Mouse (Mus musculus) MEL (cell line): Measurements from ENCODE around the gene Ces2h. TPM values are rescaled to one million over a fixed set of nuclear protein-coding genes. Genes with fewer than 3 reads are reported as not detected.

Experiments
- DNase-seq: peaks from one replicate; pipeline ENCODE4 v3.0.0; 2011; ENCODE audit warnings: low read depth, low spot score
- H3K27ac ChIP-seq: 2 replicates; pipeline ENCODE4 v1.5.1; 2012; ENCODE audit warnings: low read depth, mild to moderate bottlenecking, control low read depth, low read length, moderate library complexity; ENCODE audit not compliant: control insufficient read depth
- H3K27me3 ChIP-seq, 2 experiments: fragments of 150-350 bp in 1 of 2; sonication (generic) in 1 of 2; 2 replicates each; pipeline ENCODE4 v1.6.1; 2012; ENCODE audit warnings: low read length in 2 of 2, mild to moderate bottlenecking in 2 of 2, improper control_type of control experiment in 1 of 2, moderate library complexity in 1 of 2; ENCODE audit not compliant: insufficient read depth in 2 of 2, control insufficient read depth in 1 of 2
- H3K36me3 ChIP-seq, 2 experiments: 2 replicates each; pipeline ENCODE4 v1.6.1; 2012 to 2014; ENCODE audit warnings: low read length in 2 of 2, improper control_type of control experiment in 1 of 2, inconsistent platforms in 1 of 2, mild to moderate bottlenecking in 1 of 2; ENCODE audit not compliant: insufficient read depth in 2 of 2, control insufficient read depth in 1 of 2
- H3K4me1 ChIP-seq, 2 experiments: fragments of 150-350 bp in 1 of 2; sonication (generic) in 1 of 2; 2 replicates each; pipeline ENCODE4 v1.6.1; 2012; ENCODE audit warnings: low read length in 2 of 2, improper control_type of control experiment in 1 of 2, mild to moderate bottlenecking in 1 of 2; ENCODE audit not compliant: insufficient read depth in 2 of 2, control insufficient read depth in 1 of 2
- H3K4me3 ChIP-seq, 2 experiments: fragments of 150-350 bp in 1 of 2; sonication (generic) in 1 of 2; 2 replicates each; pipeline ENCODE4 v1.5.1; 2012; ENCODE audit warnings: low read depth in 2 of 2, low read length in 2 of 2, mild to moderate bottlenecking in 2 of 2, moderate library complexity in 2 of 2, control low read depth in 1 of 2, improper control_type of control experiment in 1 of 2; ENCODE audit not compliant: control insufficient read depth in 1 of 2, insufficient read depth in 1 of 2
- H3K79me2 ChIP-seq: 2 replicates; pipeline ENCODE4 v1.6.1; 2012; ENCODE audit warnings: mild to moderate bottlenecking, low read length, moderate library complexity; ENCODE audit not compliant: control insufficient read depth, poor library complexity, insufficient read depth
- H3K9ac ChIP-seq: 2 replicates; pipeline ENCODE4 v1.6.1; 2012; ENCODE audit warnings: low read depth, mild to moderate bottlenecking, control low read depth, low read length, moderate library complexity; ENCODE audit not compliant: control insufficient read depth, poor library complexity, severe bottlenecking
- H3K9me3 ChIP-seq: fragments of 150-350 bp; sonication (generic); replicated peaks from 2 replicates; pipeline ENCODE4 v1.6.1; 2012; ENCODE audit warnings: mild to moderate bottlenecking, low read length, improper control_type of control experiment, moderate library complexity; ENCODE audit not compliant: insufficient read depth
- BHLHE40 ChIP-seq: IDR thresholded peaks from 2 replicates; pipeline ENCODE4 v1.6.1; 2012; ENCODE audit warnings: low read depth, mild to moderate bottlenecking, inconsistent platforms, low read length, improper control_type of control experiment, borderline replicate concordance
- CHD2 ChIP-seq: IDR thresholded peaks from 2 replicates; pipeline ENCODE4 v1.6.1; 2011; ENCODE audit warnings: low read length, improper control_type of control experiment
- CTCF ChIP-seq, 3 experiments: IDR thresholded peaks in 2 of 3; conservative IDR thresholded peaks in 1 of 3; 2 replicates each; pipeline ENCODE4 v1.5.1; 2011 to 2012; ENCODE audit warnings: low read length in 3 of 3, low read depth in 2 of 3, mild to moderate bottlenecking in 2 of 3, improper control_type of control experiment in 1 of 3, inconsistent platforms in 1 of 3, mixed read lengths in 1 of 3, moderate library complexity in 1 of 3; ENCODE audit not compliant: control insufficient read depth in 1 of 3, insufficient read depth in 1 of 3, poor library complexity in 1 of 3, severe bottlenecking in 1 of 3
- E2F4 ChIP-seq: IDR thresholded peaks from 2 replicates; pipeline ENCODE4 v1.6.1; 2011; ENCODE audit warnings: low read depth, low read length, improper control_type of control experiment, borderline replicate concordance
- ELF1 ChIP-seq: IDR thresholded peaks from 2 replicates; pipeline ENCODE4 v1.6.1; 2014; ENCODE audit warnings: low read depth, mild to moderate bottlenecking, inconsistent platforms, low read length, improper control_type of control experiment, moderate library complexity
- EP300 ChIP-seq, 2 experiments: IDR thresholded peaks; 2 replicates each; pipeline ENCODE4 v1.6.1; 2011; ENCODE audit warnings: improper control_type of control experiment in 2 of 2, low read length in 2 of 2, low read depth in 1 of 2, mild to moderate bottlenecking in 1 of 2
- ETS1 ChIP-seq: IDR thresholded peaks from 2 replicates; pipeline ENCODE4 v1.6.1; 2012; ENCODE audit warnings: low read depth, mild to moderate bottlenecking, inconsistent platforms, low read length, improper control_type of control experiment, moderate library complexity
- GABPA ChIP-seq: IDR thresholded peaks from 2 replicates; pipeline ENCODE4 v1.6.1; 2012; ENCODE audit warnings: low read depth, mild to moderate bottlenecking, inconsistent platforms, low read length, improper control_type of control experiment, moderate library complexity
- GATA1 ChIP-seq: IDR thresholded peaks from 2 replicates; pipeline ENCODE4 v1.6.1; 2011; ENCODE audit warnings: low read depth, low read length, improper control_type of control experiment
- HCFC1 ChIP-seq: IDR thresholded peaks from 2 replicates; pipeline ENCODE4 v1.6.1; 2012; ENCODE audit warnings: low read depth, mild to moderate bottlenecking, inconsistent platforms, low read length, improper control_type of control experiment, moderate library complexity
- JUND ChIP-seq: IDR thresholded peaks from 2 replicates; pipeline ENCODE4 v1.6.1; 2011; ENCODE audit warnings: low read depth, mild to moderate bottlenecking, improper control_type of control experiment, low read length
- KAT2A ChIP-seq: conservative IDR thresholded peaks from 2 replicates; pipeline ENCODE4 v1.6.1; 2012; ENCODE audit warnings: low read depth, low read length, improper control_type of control experiment, inconsistent platforms
- MAZ ChIP-seq: IDR thresholded peaks from 2 replicates; pipeline ENCODE4 v1.6.1; 2012; ENCODE audit warnings: low read depth, mild to moderate bottlenecking, inconsistent platforms, low read length, improper control_type of control experiment
- MEF2A ChIP-seq: IDR thresholded peaks from 2 replicates; pipeline ENCODE4 v1.6.1; 2014; ENCODE audit warnings: low read depth, mild to moderate bottlenecking, inconsistent platforms, low read length, improper control_type of control experiment; ENCODE audit not compliant: poor library complexity, insufficient replicate concordance, severe bottlenecking; ENCODE audit errors: extremely low read depth
- MXI1 ChIP-seq: IDR thresholded peaks from 2 replicates; pipeline ENCODE4 v1.6.1; 2011; ENCODE audit warnings: mild to moderate bottlenecking, low read depth, low read length, improper control_type of control experiment
- MYC ChIP-seq: IDR thresholded peaks from 2 replicates; pipeline ENCODE4 v1.6.1; 2011; ENCODE audit warnings: low read depth, mild to moderate bottlenecking, low read length, improper control_type of control experiment, moderate library complexity
- NRF1 ChIP-seq: IDR thresholded peaks from 2 replicates; pipeline ENCODE4 v1.6.1; 2014; ENCODE audit warnings: low read depth, mild to moderate bottlenecking, inconsistent platforms, low read length, improper control_type of control experiment, moderate library complexity; ENCODE audit not compliant: poor library complexity, insufficient read depth, severe bottlenecking
- POLR2A ChIP-seq, 2 experiments: IDR thresholded peaks; 2 replicates each; pipeline ENCODE4 v1.6.1; 2011 to 2012; ENCODE audit warnings: low read length in 2 of 2, mild to moderate bottlenecking in 2 of 2, control low read depth in 1 of 2, improper control_type of control experiment in 1 of 2, low read depth in 1 of 2, moderate library complexity in 1 of 2; ENCODE audit not compliant: control insufficient read depth in 1 of 2, insufficient read depth in 1 of 2, poor library complexity in 1 of 2
- POLR2AphosphoS2 ChIP-seq: IDR thresholded peaks from 2 replicates; pipeline ENCODE4 v1.6.1; 2011; ENCODE audit warnings: low read length, improper control_type of control experiment
- POLR2AphosphoS5 ChIP-seq: IDR thresholded peaks from 2 replicates; pipeline ENCODE4 v1.6.1; 2012; ENCODE audit warnings: low read depth, borderline replicate concordance, mild to moderate bottlenecking, inconsistent platforms, low read length, moderate library complexity, mixed read lengths
- RAD21 ChIP-seq: IDR thresholded peaks from 2 replicates; pipeline ENCODE4 v1.6.1; 2011; ENCODE audit warnings: mild to moderate bottlenecking, low read depth, low read length, improper control_type of control experiment
- RCOR1 ChIP-seq: IDR thresholded peaks from 2 replicates; pipeline ENCODE4 v1.6.1; 2012; ENCODE audit warnings: low read depth, mild to moderate bottlenecking, inconsistent platforms, low read length, improper control_type of control experiment
- SIN3A ChIP-seq: IDR thresholded peaks from 2 replicates; pipeline ENCODE4 v1.6.1; 2012; ENCODE audit warnings: low read length, improper control_type of control experiment, inconsistent platforms
- SMC3 ChIP-seq: IDR thresholded peaks from 2 replicates; pipeline ENCODE4 v1.6.1; 2011; ENCODE audit warnings: low read depth, low read length, improper control_type of control experiment
- TAL1 ChIP-seq: IDR thresholded peaks from 2 replicates; pipeline ENCODE4 v1.6.1; 2012; ENCODE audit warnings: mild to moderate bottlenecking, inconsistent platforms, low read length, moderate library complexity, mixed read lengths
- TBP ChIP-seq: IDR thresholded peaks from 2 replicates; pipeline ENCODE4 v1.8.0; 2011; ENCODE audit warnings: low read depth, low read length, improper control_type of control experiment
- TCF12 ChIP-seq: IDR thresholded peaks from 2 replicates; pipeline ENCODE4 v1.6.1; 2014; ENCODE audit warnings: low read depth, mild to moderate bottlenecking, inconsistent platforms, low read length, improper control_type of control experiment, moderate library complexity
- USF2 ChIP-seq, 2 experiments: IDR thresholded peaks; 2 replicates each; pipeline ENCODE4 v1.6.1; 2011 to 2012; ENCODE audit warnings: improper control_type of control experiment in 2 of 2, low read length in 2 of 2, borderline replicate concordance in 1 of 2, inconsistent platforms in 1 of 2, low read depth in 1 of 2, mild to moderate bottlenecking in 1 of 2; ENCODE audit not compliant: insufficient read depth in 1 of 2
- ZKSCAN1 ChIP-seq: IDR thresholded peaks from 2 replicates; pipeline ENCODE4 v1.6.1; 2012; ENCODE audit warnings: low read depth, mild to moderate bottlenecking, inconsistent platforms, low read length, improper control_type of control experiment, moderate library complexity
- ZMIZ1 ChIP-seq: IDR thresholded peaks from 2 replicates; pipeline ENCODE4 v1.6.1; 2012; ENCODE audit warnings: low read depth, mild to moderate bottlenecking, inconsistent platforms, low read length, improper control_type of control experiment, moderate library complexity
- ZNF384 ChIP-seq: IDR thresholded peaks from 2 replicates; pipeline ENCODE4 v1.6.1; 2012; ENCODE audit warnings: low read depth, mild to moderate bottlenecking, inconsistent platforms, low read length, improper control_type of control experiment
- polyA plus RNA-seq, 2 experiments: library from polyadenylated mRNA; stranded (reverse) in 1 of 2; unstranded in 1 of 2; fragments of >175 nt in 1 of 2; fragments of >200 nt in 1 of 2; gene quantifications; 2 replicates each; pipeline versions ENCODE4 v1.2.1 to v1.2.4; 2012; ENCODE audit warnings: low replicate concordance in 2 of 2, low read depth in 1 of 2; ENCODE audit not compliant: insufficient read length in 2 of 2, insufficient read depth in 1 of 2, missing spikeins in 1 of 2
- total RNA-seq: library from RNA; depleted of rRNA; stranded (reverse); fragments of 300-350 nt; gene quantifications from 2 replicates; pipeline ENCODE4 v1.2.3, GENCODE M21; 2012

Gene Ces2h
- total and polyA plus RNA-seq, 3 experiments: not detected

GRCm38 (mm10) chr8:104961537-104961961 lies 39.1 kb upstream of the Ces2h start, which contains the start of gene Ces2g (continued):
- TF ChIP-seq CHD2 (no peak), MXI1 (peak; percentile 90), JUND (0 out of 2 replicates have a peak, but pooled peaks have one; percentile 48), GABPA (no peak), BHLHE40 (0 out of 2 replicates have a peak, but pooled peaks have one; percentile 11), EP300 (IDR thresholded peaks at IDR 0.05; ENCODE audit: low read depth in 1 of 2, low read length in 2 of 2) (peak; percentile 66 to 83), MEF2A (no peak), MYC (peak; percentile 96), USF2 (IDR thresholded peaks at IDR 0.05; ENCODE audit: borderline replicate concordance in 1 of 2, insufficient read depth in 1 of 2, low read depth in 1 of 2, low read length in 2 of 2) (no peak), GATA1 (peak; percentile 80), TAL1 (peak; percentile 16; the same call in 1 of the 2 replicates), ZKSCAN1 (no peak), RAD21 (no peak), E2F4 (no peak), HCFC1 (peak; percentile 61), TBP (peak; percentile 96), ZNF384 (no peak), POLR2AphosphoS5 (peak; percentile 61; the same call in 1 of the 2 replicates), POLR2AphosphoS2 (no peak; the same call in 1 of the 2 replicates)

GRCm38 (mm10) chr8:104962229-104962901 lies 38.3 kb upstream of the Ces2h start:
- Histone ChIP-seq H3K79me2 (peaks cover 26% of the 10 kb centered on the region), H3K4me1 (peaks cover 8 to 34% of the 10 kb centered on the region in 2 experiments), H3K4me3 (peak overlapping the region; percentile 57 to 69), H3K9ac (peak overlapping the region; percentile 71), H3K9me3 (no peaks in the 10 kb centered on the region), H3K27me3 (no peaks in the 10 kb centered on the region), H3K36me3 (peaks cover 16 to 41% of the 10 kb centered on the region in 2 experiments), H3K27ac (peak overlapping the region; percentile 86)
- peak; percentile 86 for DNase-seq
- TF ChIP-seq CTCF (IDR thresholded peaks at IDR 0.05 in 2 of 3, conservative IDR thresholded peaks at IDR 0.05 in 1 of 3; ENCODE audit: control insufficient read depth in 1 of 3, insufficient read depth in 1 of 3, low read depth in 2 of 3, low read length in 3 of 3, poor library complexity in 1 of 3, severe bottlenecking in 1 of 3) (no peak), BHLHE40 (peak; percentile 77), USF2 (IDR thresholded peaks at IDR 0.05; ENCODE audit: borderline replicate concordance in 1 of 2, insufficient read depth in 1 of 2, low read depth in 1 of 2, low read length in 2 of 2) (no peak), SMC3 (no peak), JUND (peak; percentile 70; the same call in 1 of the 2 replicates), ELF1 (0 out of 2 replicates have a peak, but pooled peaks have one; percentile 17), ETS1 (peak; percentile 93), CHD2 (no peak; the same call in 1 of the 2 replicates), KAT2A (peak; percentile 49; the same call in 1 of the 2 replicates), RCOR1 (peak; percentile 95), EP300 (IDR thresholded peaks at IDR 0.05; ENCODE audit: low read depth in 1 of 2, low read length in 2 of 2) (peak; percentile 100), HCFC1 (peak; percentile 58; the same call in 1 of the 2 replicates), MAZ (peak; percentile 83), TCF12 (peak; percentile 99), ZMIZ1 (peak; percentile 86), POLR2AphosphoS2 (peak; percentile 77), NRF1 (no peak), MYC (peak; percentile 82; the same call in 1 of the 2 replicates), TBP (peak; percentile 88), TAL1 (peak; percentile 94), SIN3A (peak; percentile 96), ZNF384 (no peak), POLR2A (IDR thresholded peaks at IDR 0.05; ENCODE audit: control insufficient read depth in 1 of 2, insufficient read depth in 1 of 2, low read depth in 1 of 2, low read length in 2 of 2, poor library complexity in 1 of 2) (no peak; a peak in 1 of 4 replicates), GATA1 (peak; percentile 99)
